Mouse (Mus musculus) liver, embryonic 11.5 days (tissue): ENCODE measurements around the gene Mcam. TPM values are rescaled to one million over a fixed set of nuclear protein-coding genes. Genes with fewer than 3 reads are reported as not detected.
A peak's percentile ranks its signal among the peaks of the same experiment; 100 is the strongest.
"Not testable (repeated sequence)": the region's sequence is repeated elsewhere in the genome, so short reads cannot be mapped to it uniquely, and the experiment has no call there.

Experiments
- ATAC-seq: fragments of 200-750 bp; cut with Nextera tagmentation; replicated peaks from 2 replicates; pipeline ENCODE4 v1.8.0; 2017; ENCODE audit warnings: moderate number of reproducible peaks, mild to moderate bottlenecking, moderate TSS enrichment, moderate library complexity; ENCODE audit not compliant: low FRiP score
- DNase-seq: peaks from one replicate; pipeline ENCODE4 v3.0.0-alpha.2; 2017; ENCODE audit warnings: low spot score
- H3K27ac ChIP-seq: fragments of 300-500 bp; sonication (generic); 2 replicates; pipeline ENCODE4 v1.5.1; 2014; ENCODE audit warnings: mild to moderate bottlenecking, low read depth, low read length, control low read depth
- H3K27me3 ChIP-seq: fragments of 300-500 bp; sonication (generic); replicated peaks from 2 replicates; pipeline ENCODE4 v1.6.1; 2014; ENCODE audit warnings: low read length, mixed read lengths; ENCODE audit not compliant: control insufficient read depth, insufficient read depth
- H3K36me3 ChIP-seq: fragments of 300-500 bp; sonication (generic); 2 replicates; pipeline ENCODE4 v1.6.1; 2014; ENCODE audit warnings: mild to moderate bottlenecking, low read length, moderate library complexity, mixed read lengths; ENCODE audit not compliant: control insufficient read depth, insufficient read depth
- H3K4me1 ChIP-seq: fragments of 300-500 bp; sonication (generic); replicated peaks from 2 replicates; pipeline ENCODE4 v1.6.1; 2014; ENCODE audit warnings: low read length, mixed read lengths; ENCODE audit not compliant: control insufficient read depth, insufficient read depth
- H3K4me2 ChIP-seq: fragments of 300-500 bp; sonication (generic); 2 replicates; pipeline ENCODE4 v1.6.1; 2014; ENCODE audit warnings: mild to moderate bottlenecking, control low read depth, moderate library complexity
- H3K4me3 ChIP-seq: fragments of 300-500 bp; sonication (generic); 2 replicates; pipeline ENCODE4 v1.5.1; 2014; ENCODE audit warnings: low read depth, low read length, control low read depth
- H3K9ac ChIP-seq: fragments of 300-500 bp; sonication (generic); 2 replicates; pipeline ENCODE4 v1.6.1; 2014; ENCODE audit warnings: low read depth, low read length, control low read depth
- H3K9me3 ChIP-seq: fragments of 300-500 bp; sonication (generic); 2 replicates; pipeline ENCODE4 v1.6.1; 2016; ENCODE audit warnings: low read length, inconsistent platforms, mixed read lengths; ENCODE audit not compliant: control insufficient read depth
- WGBS: fragments of 180-500 bp; shearing (Covaris S2); extraction: QIAGEN DNeasy Blood & Tissue Kit; methylation state at CpG from one replicate; pipeline ENCODE4 v1.1.7; 2014; 5-methylcytosine and 5-hydroxymethylcytosine counted together
- polyA plus RNA-seq: library from polyadenylated mRNA; unstranded; fragments of >200 nt; fragmentation: Nextera tagmentation; extraction: Ambion mirVana; gene quantifications from 2 replicates; pipeline ENCODE4 v1.2.1, GENCODE M21; 2014

Mcam gene
- polyA plus RNA-seq, 1 experiment from 2014 or later: 13.0 TPM

DNA sequence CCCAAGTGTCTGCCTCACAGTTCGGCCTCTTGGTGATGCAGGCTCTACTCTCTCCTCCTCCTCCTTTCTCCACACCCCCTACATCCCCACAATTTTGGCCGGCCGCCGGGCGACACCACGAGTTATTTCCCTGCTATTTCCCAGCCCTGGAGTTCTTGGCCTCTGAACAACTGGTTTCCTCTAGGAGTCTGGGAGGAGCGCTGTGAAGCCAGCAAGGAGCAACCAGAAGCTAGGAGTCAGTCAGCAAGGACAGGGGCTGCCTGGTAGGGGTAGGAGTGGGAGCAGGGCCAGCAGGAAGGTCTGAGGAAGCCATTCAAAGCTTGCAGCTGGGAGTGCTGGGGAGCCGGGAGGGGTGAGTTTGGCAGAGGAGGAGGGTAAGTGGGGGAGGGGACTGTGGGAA lies 27.2 kb upstream of the Mcam start, which contains the start of gene C1qtnf5:
Gene C1qtnf5, plus strand, starts transcription at position 136 of the 400 bp plus-strand sequence.
- DNase-seq (no peak), ATAC-seq (no peak)
- H3K27me3 ChIP-seq: no peaks in the 10 kb centered on the region
- 0 out of 2 replicates have a peak within 1 kb of the TSS, but pooled peaks have one; percentile 9 for H3K4me2 ChIP-seq
- peaks cover 38% of the 10 kb centered on the region for H3K4me1 ChIP-seq
- H3K9me3 ChIP-seq: no peaks in the 10 kb centered on the region
- H3K27ac ChIP-seq: no peak within 1 kb of the TSS
- H3K36me3 ChIP-seq: peaks cover 11% of the 10 kb centered on the region
- H3K4me3 ChIP-seq: no peak within 1 kb of the TSS
- no peak within 1 kb of the TSS for H3K9ac ChIP-seq
- WGBS: 72% methylated on average over 8 of the region's 8 CpGs

DNA sequence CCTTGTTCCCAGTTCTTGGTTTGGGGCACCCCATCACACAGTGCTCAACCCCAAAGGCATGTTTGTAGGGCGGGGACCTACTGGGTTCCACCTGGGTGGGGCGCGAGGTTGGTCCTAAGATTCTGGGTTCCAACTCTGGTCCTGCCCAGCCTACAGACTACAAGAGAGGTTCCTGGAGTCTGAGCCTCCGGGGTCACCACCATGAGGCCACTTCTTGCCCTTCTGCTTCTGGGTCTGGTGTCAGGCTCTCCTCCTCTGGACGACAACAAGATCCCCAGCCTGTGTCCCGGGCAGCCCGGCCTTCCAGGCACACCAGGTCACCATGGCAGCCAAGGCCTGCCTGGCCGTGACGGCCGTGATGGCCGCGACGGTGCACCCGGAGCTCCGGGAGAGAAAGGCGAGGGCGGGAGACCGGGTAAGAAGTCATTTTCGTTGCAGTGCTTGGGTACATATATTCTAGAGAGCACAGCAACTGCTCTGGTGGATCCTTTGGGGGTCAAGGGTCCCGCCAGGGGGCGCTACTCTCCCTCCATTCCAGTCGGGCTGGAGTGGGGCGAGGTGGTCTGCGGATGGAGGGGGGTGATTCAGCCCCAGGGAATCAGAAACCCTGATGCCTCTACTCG lies 26.6 kb upstream of the Mcam start:
- H3K4me2 ChIP-seq: 0 out of 2 replicates have a peak overlapping the region, but pooled peaks have one; percentile 9
- H3K4me1 ChIP-seq: peaks cover 38% of the 10 kb centered on the region
- no peak overlapping the region for H3K9ac ChIP-seq
- H3K27me3 ChIP-seq: no peaks in the 10 kb centered on the region
- H3K36me3 ChIP-seq: peaks cover 11% of the 10 kb centered on the region
- ATAC-seq (no peak), DNase-seq (no peak)
- H3K27ac ChIP-seq: no peak overlapping the region
- 56% methylated on average over 25 of the region's 25 CpGs for WGBS
- H3K4me3 ChIP-seq: no peak overlapping the region
- H3K9me3 ChIP-seq: no peaks in the 10 kb centered on the region

DNA sequence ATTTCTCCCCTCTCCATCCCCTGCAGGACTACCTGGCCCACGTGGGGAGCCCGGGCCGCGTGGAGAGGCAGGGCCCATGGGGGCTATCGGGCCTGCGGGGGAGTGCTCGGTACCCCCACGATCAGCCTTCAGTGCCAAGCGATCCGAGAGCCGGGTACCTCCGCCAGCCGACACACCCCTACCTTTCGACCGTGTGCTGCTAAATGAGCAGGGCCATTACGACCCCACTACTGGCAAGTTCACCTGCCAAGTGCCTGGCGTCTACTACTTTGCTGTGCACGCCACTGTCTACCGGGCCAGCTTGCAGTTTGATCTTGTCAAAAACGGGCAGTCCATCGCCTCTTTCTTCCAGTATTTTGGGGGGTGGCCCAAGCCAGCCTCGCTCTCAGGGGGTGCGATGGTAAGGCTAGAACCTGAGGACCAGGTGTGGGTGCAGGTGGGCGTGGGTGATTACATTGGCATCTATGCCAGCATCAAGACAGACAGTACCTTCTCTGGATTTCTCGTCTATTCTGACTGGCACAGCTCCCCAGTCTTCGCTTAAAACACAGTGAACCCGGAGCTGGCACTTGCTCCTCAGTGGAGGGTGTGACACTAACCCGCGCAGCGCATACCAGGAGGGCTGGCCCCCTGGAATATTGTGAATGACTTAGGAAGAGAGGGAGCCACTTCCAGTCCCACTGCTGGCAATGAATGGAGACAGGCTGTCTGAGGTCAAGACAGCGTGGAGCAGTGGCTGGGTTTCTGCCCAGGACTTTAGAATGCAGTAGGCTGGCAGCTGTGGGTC lies 25.8 kb upstream of the Mcam start:
- H3K27ac ChIP-seq: no peak overlapping the region
- ATAC-seq: no peak

DNA sequence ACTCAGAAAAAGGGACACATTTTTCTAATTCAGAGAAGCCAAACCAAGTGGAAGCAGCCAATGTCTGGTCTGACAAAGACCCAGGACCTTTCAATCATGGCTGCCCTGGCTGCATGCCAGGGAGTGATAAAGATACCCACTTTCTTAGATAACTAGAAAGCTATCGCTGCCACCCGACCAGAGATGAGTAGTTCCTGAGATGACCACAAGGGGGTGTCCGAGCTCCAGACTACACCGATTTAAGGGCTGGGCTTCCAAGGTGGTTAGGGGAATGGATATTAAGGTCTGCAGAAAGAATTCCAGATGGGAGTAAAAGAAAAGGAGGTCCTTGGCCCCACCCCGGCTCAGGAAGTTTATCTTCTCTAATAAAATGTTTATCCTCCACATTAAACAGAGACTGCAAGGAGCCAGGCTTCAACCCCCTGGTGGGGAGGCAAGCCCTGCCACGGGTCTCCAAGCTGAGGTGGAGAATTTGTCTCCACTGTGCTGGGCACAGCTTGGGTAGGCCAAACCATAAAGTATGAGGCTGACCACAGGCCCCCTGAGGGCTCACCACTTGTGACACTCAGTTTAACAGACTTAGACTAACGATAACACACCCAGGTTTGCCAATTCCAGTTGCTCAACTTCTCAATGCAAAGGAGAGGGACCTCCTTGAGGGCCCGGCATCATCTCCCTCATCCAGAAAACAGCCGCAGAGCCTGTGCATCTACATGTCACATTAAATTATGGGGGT lies 24.7 kb upstream of the Mcam start:
- no peaks in the 10 kb centered on the region for H3K9me3 ChIP-seq
- H3K27me3 ChIP-seq: no peaks in the 10 kb centered on the region
- H3K4me3 ChIP-seq: 0 out of 2 replicates have a peak overlapping the region, but pooled peaks have one; percentile 8
- peaks cover 11% of the 10 kb centered on the region for H3K36me3 ChIP-seq
- peak; percentile 70 for DNase-seq
- ATAC-seq: no peak
- peaks cover 38% of the 10 kb centered on the region for H3K4me1 ChIP-seq
- WGBS: 31% methylated on average over 9 of the region's 9 CpGs
- 0 out of 2 replicates have a peak overlapping the region, but pooled peaks have one; percentile 22 for H3K9ac ChIP-seq
- H3K27ac ChIP-seq: no peak overlapping the region; the same call in 1 of the 2 replicates
- peak overlapping the region; percentile 52 for H3K4me2 ChIP-seq

More for the DNA sequence above, 25.8 kb upstream of the Mcam start:
- Histone ChIP-seq H3K9ac (no peak overlapping the region), H3K4me3 (0 out of 2 replicates have a peak overlapping the region, but pooled peaks have one; percentile 4), H3K36me3 (peaks cover 11% of the 10 kb centered on the region), H3K4me1 (peaks cover 38% of the 10 kb centered on the region), H3K27me3 (no peaks in the 10 kb centered on the region), H3K4me2 (peak overlapping the region; percentile 52), H3K9me3 (no peaks in the 10 kb centered on the region)
- no peak for DNase-seq
- 81% methylated on average over 31 of the region's 31 CpGs for WGBS

DNA sequence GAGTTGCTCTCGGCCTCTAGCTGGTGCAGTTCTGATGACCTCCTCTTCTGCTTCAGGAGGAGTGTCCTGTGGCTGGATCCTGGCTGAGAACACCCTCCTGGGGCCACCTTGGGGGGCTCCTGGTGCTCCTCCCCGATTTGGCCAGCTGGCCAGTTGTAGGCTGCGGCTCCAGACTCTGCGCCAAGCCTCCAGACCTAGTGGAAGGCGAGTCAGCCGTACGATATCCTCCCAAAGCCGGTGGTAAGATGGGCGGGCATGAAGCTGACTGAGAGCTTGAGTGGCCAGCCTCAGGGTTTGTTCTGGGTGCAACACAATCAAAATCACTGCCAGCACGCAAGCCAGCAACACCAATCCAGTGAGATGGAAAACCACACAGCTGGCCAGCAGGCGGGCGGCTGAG lies 22.4 kb upstream of the Mcam start:
- not testable (repeated sequence) for H3K27ac ChIP-seq, ATAC-seq, DNase-seq, H3K27me3 ChIP-seq, H3K9ac ChIP-seq, H3K9me3 ChIP-seq
- Histone ChIP-seq H3K4me2 (peak overlapping the region; percentile 61), H3K4me3 (0 out of 2 replicates have a peak overlapping the region, but pooled peaks have one; percentile 10), H3K36me3 (peaks cover 11% of the 10 kb centered on the region), H3K4me1 (peaks cover 38% of the 10 kb centered on the region)
- WGBS: 72% methylated on average over 9 of the region's 12 CpGs

DNA sequence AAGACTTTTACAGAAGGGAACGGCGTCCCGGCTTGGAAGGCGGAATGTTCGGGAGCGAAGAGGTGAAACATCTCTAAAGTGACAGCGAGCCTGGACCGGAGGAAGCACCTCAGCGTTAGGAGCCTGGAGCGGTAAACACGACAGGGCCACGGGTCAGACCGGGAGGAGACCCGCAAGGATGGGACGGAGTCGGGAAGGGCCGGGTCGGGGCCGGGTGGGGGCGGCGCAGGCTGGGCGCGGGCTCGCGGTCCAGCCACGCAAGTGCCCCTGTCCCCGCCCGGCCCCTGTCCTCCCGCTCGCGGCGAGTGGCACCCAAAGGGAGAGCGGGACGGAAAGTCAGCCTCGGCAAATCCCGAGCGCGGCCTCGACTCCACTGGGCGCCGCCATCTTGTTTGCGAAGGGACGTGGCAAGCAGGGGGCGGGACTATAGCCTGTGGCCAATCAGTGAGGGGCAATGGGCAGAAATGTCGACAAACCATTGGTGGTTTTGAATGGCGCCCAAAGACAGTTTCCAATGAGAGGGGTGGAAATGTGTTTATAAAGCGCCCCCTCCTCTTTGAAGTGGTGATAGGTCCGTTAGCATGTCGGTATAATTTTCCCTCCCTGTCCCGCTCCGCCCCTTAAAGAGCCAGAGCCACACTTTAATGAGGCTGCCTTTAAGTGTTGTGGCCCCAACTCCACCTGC lies 21.0 kb upstream of the Mcam start, which contains the start of the genes Gm49380 and Rnf26:
Gene Gm49380, minus strand, starts transcription at position 396 of the 685 bp plus-strand sequence.
Gene Rnf26, minus strand, starts transcription at position 413 of the 685 bp plus-strand sequence.
- WGBS: under 1% methylated on average over 49 of the region's 51 CpGs
- H3K4me3 ChIP-seq: peak within 1 kb of the TSS; percentile 82
- peaks cover 25% of the 10 kb centered on the region for H3K4me1 ChIP-seq

DNA sequence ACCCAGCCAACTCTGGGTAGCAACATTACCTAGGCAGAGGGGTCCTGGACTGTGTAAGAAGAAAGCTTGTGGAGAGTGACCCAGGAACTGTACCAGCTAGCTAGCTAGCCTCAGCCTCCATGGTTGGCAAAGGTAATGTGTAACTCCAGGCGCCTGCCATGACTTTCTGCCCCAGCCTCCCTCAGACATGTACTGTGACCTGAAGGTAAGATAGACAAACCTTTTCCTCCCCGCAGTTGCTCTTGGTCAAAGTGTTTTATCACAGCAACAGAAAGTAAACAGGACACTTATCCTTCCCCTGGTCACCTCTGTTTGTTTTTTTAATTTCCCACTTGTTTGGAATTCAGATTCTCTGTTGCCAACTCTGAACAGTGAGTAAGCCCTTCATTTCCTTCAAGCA lies 19.8 kb upstream of the Mcam start:
- no peak overlapping the region for H3K9ac ChIP-seq

More for the DNA sequence above, 21.0 kb upstream of the Mcam start, which contains the start of the genes Gm49380 and Rnf26:
- H3K4me2 ChIP-seq: peak within 1 kb of the TSS; percentile 61
- H3K36me3 ChIP-seq: peaks cover 7% of the 10 kb centered on the region
- peak; percentile 89 for DNase-seq
- peak; percentile 94 for ATAC-seq
- no peaks in the 10 kb centered on the region for H3K27me3 ChIP-seq
- peak within 1 kb of the TSS; percentile 85 for H3K9ac ChIP-seq
- peak within 1 kb of the TSS; percentile 30; the same call in 1 of the 2 replicates for H3K27ac ChIP-seq
- no peaks in the 10 kb centered on the region for H3K9me3 ChIP-seq

More for the DNA sequence above, 19.8 kb upstream of the Mcam start:
- 76% methylated on average over 2 of the region's 2 CpGs for WGBS
- H3K36me3 ChIP-seq: no peaks in the 10 kb centered on the region; the same call in 1 of the 2 replicates
- DNase-seq (no peak), ATAC-seq (no peak)
- no peak overlapping the region for H3K4me3 ChIP-seq
- H3K4me2 ChIP-seq: no peak overlapping the region
- H3K27me3 ChIP-seq: no peaks in the 10 kb centered on the region
- no peak overlapping the region for H3K27ac ChIP-seq
- H3K4me1 ChIP-seq: peaks cover 13% of the 10 kb centered on the region
- H3K9me3 ChIP-seq: no peaks in the 10 kb centered on the region
